Mouse (Mus musculus) layer of hippocampus, adult 2 months (tissue): Measurements from ENCODE around the gene Pclo. TPM values are rescaled to one million over a fixed set of nuclear protein-coding genes. Genes with fewer than 3 reads are reported as not detected.
"Not testable (repeated sequence)": the region's sequence is repeated elsewhere in the genome, so short reads cannot be mapped to it uniquely, and the experiment has no call there.

Source experiments
- DNase-seq, 2 experiments: peaks; one replicate each; pipeline ENCODE4 v3.0.0; 2022; ENCODE audit warnings: low spot score in 2 of 2
- H3K27ac ChIP-seq: fragments of 200-600 bp; 2 replicates; pipeline ENCODE4 v1.8.1; 2022
- H3K4me3 ChIP-seq: fragments of 200-600 bp; 2 replicates; pipeline ENCODE4 v1.8.1; 2022; ENCODE audit warnings: mild to moderate bottlenecking
- CTCF ChIP-seq: fragments of 200-600 bp; conservative IDR thresholded peaks from 2 replicates; pipeline ENCODE4 v1.8.1; 2022; ENCODE audit warnings: antibody characterized with exemption, mild to moderate bottlenecking, moderate library complexity
- total RNA-seq, 2 experiments: library from RNA; stranded (reverse); gene quantifications; 2 replicates each; pipeline ENCODE4 v1.2.3; 2021

The Pclo gene
- total RNA-seq, 2 experiments from 2014 or later, result 122 to 143 TPM

DNA sequence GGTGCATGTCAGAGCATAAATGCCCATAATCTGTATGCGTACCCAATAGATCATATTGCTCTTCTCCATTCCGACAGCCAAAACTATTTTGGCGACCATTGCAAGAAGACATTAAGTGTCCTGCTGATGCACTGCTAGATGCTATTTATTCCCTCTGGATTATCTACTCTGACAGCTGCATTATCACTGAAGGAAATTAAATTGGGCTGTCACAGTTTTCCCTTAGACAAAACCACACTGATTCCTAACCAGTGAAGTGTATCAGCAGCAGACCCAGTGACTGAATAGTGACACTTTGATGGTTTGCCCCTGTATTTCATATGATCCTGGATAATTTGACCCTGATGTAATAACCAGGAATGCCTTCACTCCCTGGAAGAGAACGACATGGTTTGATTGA is 192.6 kb downstream of the Pclo start:
- TF ChIP-seq CTCF, result no peak
- H3K4me3 ChIP-seq, result no peak overlapping the region
- no peak overlapping the region for H3K27ac ChIP-seq
- no peak for DNase-seq

DNA sequence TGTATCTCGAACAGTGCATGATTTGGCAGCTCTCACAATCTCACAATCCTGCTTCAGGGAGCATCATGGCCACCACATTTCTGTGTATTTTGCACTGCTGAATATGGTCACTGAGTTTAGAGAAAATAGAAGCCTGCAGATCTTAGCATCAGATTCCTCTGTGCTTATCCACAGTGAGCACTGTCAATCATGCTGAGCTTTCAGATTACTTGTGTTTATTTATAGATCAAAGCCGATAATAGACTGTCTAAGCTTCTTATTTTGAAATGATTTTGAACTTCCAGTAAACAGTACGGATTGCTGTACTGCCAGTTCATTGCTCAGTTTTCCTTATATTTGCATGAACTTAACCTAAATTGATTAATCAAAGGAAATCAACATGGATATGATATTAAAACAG is 208.9 kb downstream of the Pclo start:
- TF ChIP-seq CTCF, result no peak
- DNase-seq, result no peak

DNA sequence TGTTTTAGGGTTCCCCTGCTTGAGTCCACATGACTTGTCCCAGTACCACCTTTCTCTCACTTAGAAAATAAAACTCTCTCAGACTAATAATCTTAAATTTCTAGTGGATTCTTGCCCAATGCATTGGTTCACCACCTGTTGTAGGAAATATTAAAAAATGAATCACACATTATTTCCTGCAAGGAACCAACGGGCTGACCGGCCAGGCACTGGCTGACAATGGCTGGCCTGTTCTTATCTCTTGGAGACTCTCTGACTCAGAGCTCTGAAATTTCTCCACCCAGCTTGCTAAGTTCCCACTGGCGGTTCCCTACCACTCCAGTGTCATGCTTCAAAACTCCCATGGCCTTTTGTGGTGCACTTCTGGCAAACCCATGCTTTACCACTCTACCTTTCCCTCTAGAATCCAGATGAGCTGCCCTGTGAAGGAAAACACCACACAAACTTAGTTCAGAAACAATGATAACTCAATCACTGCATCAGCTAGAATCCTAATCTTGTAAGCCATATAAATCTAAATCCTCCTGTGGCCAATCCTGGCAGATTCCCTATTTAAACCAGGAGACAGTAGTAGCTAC is 214.0 kb downstream of the Pclo start:
- DNase-seq, result no peak
- Histone ChIP-seq H3K27ac (no peak overlapping the region), H3K4me3 (no peak overlapping the region)
- TF ChIP-seq CTCF, result no peak

More for the DNA sequence above, 208.9 kb downstream of the Pclo start:
- no peak overlapping the region for H3K4me3 ChIP-seq
- H3K27ac ChIP-seq, result no peak overlapping the region

DNA sequence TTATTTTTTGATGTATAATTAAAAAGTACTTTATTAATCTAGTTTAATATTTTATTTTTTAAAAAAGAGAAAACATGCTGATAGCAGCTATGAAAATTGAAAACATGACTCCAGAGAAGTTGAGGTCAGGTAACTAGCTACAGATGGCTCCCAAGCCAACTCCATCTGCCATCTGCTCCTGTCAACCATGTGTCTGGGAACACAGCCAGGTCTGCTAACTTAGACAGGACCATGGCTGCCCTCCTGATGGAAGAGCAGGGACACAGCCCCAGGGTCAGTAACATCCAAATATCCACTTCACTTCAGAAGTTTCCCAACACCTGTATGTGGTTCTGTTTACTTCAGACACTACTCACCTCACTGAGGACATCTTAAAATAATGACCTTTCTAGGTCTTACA is 236.2 kb downstream of the Pclo start:
- H3K27ac ChIP-seq, result no peak overlapping the region
- DNase-seq, result no peak
- TF ChIP-seq CTCF, result no peak
- H3K4me3 ChIP-seq, result no peak overlapping the region

DNA sequence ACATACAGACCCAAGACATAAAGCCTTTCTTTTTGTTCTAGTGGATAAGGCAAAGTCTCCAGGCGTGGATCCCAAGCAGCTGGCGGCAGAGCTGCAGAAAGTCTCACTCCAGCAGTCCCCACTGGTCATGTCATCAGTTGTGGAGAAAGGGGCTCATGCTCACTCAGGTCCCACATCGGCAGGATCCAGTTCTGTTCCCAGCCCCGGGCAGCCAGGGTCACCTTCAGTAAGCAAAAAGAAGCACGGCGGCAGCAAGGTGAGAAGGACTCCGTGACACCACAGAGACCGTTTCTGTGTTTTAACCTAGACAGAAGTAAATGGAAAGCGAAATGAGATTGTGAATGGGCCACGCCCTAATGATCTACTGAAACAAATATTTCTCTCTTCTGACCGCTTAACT is 252.0 kb downstream of the Pclo start:
- no peak for TF ChIP-seq CTCF
- DNase-seq, result no peak
- no peak overlapping the region for H3K27ac ChIP-seq
- H3K4me3 ChIP-seq, result no peak overlapping the region

DNA sequence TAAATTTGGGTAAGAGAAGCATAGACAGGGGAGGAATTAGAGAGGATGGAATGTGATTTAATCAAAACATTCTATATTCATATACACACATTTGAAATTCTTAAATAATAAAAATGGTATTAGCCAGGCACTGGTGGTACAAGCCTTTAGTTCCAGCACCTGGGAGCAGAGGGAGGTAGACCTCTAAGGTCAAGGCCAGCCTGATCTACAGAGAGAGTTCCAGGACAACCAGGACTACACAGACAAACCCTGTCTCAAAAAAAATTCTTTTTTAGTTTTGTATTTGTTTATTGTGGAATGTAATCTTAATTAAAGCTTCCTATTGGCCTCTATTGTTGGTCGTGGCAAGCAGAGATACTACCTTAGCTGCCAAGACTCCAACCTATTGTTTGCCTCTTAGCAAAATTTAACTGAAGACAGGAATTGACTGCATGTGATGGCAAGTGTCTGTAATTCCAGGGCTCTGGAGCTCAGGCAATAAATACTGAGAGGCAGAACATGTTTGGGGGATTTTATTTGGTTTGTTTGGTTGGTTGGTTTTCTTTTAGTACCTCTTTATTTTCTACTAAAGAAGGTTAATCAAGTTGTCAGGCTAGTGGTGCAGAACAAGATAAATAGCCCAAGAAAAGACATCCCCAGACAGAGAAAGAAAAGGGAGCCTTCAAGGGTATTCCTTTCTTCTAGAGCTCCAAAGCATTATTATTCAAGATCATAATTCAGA is 267.8 kb downstream of the Pclo start:
- no peak for DNase-seq
- Histone ChIP-seq H3K27ac (no peak overlapping the region), H3K4me3 (no peak overlapping the region)
- TF ChIP-seq CTCF, result no peak

DNA sequence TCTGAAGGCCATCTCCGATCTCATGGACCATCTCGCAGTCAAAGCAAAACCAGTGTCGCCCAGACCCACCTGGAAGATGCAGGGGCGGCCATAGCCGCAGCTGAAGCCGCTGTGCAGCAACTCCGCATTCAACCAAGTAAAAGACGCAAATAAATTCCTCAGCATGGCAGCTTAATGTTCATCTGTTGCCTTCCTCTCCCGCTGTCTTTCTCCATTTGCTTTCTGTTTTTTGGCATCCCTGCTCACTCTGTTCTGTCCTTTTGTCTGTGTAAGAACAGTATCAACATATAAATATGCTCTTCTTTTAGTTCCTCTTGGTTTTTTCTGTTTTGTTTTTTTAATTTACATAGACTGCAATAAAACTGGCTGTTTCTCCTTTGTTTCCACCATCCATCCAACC is 279.2 kb downstream of the Pclo start:
- Histone ChIP-seq H3K27ac (peak overlapping the region; percentile 61; the same call in 1 of the 2 replicates), H3K4me3 (no peak overlapping the region)
- no peak for TF ChIP-seq CTCF
- DNase-seq, result peak in 1 of 2 experiments; percentile 14

DNA sequence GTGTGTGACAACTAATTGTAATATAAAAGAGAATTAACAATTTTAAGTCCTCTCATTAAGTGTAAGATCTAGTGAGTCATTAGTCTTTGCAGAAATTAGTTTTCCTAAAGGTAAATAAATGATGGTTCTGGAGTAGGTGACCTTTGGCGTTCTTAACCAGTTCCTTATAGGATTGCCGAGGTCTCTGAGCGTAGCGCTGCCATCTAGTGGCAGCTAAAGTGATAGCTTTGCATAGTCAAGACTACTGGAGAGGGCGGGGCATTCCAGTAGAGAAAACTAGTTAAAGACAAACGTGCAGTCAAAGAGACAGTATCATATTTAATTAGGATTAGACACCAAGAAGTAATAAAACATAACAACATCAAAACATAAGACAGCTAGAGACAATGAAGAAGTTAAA is 292.4 kb downstream of the Pclo start:
- no peak overlapping the region for H3K4me3 ChIP-seq
- peak in 1 of 2 experiments; percentile 53 for DNase-seq
- H3K27ac ChIP-seq, result no peak overlapping the region
- peak; percentile 89 for TF ChIP-seq CTCF

DNA sequence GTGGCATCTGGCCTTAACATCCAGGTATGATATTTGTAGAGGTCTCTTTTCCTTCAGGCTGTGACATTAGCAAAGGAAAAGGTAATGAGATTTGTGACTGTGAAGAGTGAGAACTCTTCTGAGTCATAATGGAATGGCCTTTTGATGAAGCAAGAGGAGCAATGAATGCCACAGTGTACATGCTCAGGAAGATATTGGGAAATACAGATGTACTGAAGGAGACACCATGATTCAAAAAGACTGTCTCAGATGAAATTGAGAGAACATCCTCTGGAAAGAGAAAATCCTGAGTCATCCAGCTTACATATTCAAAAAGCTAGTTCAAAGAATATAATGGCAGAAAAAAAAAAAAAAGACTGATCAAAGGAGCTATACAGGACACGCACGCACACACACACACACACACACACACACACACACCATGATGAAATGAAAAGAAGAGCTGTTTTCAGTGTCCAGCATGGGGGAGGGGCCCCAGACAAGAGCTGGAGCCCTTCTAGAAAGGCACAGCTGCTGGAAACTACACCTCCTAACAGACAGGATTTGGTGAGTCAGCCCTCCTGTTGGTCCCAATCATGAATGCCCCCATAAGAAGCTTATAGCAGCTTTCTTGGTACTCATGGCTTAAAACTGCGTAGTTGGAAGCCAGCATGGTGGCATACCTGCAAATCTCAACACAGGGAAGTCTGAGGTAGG is 318.6 kb downstream of the Pclo start:
- Histone ChIP-seq H3K27ac (peak overlapping the region; percentile 81), H3K4me3 (no peak overlapping the region)
- TF ChIP-seq CTCF, result no peak
- DNase-seq, result peak; percentile 16 to 20

DNA sequence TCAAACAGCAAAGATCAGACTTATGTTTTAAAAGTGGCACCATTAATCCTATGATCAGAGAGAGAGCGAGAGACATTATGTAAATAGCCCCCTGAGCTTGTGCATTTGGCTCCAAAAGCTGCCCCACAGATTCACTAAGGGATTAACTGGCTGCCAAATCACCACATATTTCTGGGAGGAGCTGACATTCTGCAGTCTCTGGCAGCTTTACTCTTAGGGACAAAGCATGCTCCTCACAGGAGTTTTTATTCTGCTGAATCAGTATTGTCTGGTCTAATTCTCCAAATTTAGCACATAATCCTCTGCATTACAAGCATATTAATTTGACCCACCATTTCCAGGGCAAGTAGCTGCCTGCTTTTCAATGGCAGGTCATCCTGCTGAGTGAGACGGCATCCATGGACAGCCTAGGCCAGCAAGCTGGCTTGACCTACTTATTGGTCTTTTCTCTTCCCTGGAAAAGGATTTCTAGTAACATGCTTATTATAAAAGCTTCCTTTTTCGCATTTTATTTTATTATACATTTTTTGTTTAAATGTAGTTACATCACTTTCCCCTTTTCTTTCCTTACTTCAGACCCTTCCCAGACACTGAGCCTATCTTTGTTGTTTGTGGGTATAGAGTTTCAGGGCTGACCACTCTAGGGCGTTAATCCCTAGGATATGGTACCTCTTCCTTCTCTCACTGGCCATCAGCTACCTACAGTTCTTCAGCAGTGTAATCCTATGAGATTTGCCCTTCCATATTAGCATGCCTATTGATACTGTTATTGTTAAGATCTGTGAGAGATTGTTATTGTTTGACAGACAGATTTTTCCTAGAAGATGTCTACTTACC is 319.7 kb downstream of the Pclo start:
- TF ChIP-seq CTCF, result no peak
- DNase-seq, result peak; percentile 24 to 51
- H3K4me3 ChIP-seq, result no peak overlapping the region
- H3K27ac ChIP-seq, result peak overlapping the region; percentile 81

DNA sequence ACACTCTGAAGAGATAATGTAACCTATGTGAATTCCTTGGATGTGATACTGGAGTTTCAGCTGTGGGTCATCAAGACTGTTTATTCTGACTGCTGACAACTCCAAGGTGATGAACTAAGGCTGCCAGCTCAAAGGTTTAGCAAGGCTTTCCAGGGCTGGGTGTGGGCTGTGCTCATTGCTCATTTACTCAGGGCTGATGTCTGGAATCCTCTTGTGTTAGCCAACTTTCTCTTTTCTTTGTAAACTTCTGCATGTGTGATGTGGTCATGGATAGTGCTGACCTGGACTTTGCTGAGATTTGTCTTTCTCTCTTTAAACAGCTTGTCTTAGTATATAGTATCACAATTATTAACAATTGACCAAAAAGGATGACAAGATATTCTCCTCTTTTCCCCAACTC is 338.9 kb downstream of the Pclo start:
- Histone ChIP-seq H3K27ac (no peak overlapping the region), H3K4me3 (no peak overlapping the region)
- TF ChIP-seq CTCF, result no peak
- DNase-seq, result no peak

DNA sequence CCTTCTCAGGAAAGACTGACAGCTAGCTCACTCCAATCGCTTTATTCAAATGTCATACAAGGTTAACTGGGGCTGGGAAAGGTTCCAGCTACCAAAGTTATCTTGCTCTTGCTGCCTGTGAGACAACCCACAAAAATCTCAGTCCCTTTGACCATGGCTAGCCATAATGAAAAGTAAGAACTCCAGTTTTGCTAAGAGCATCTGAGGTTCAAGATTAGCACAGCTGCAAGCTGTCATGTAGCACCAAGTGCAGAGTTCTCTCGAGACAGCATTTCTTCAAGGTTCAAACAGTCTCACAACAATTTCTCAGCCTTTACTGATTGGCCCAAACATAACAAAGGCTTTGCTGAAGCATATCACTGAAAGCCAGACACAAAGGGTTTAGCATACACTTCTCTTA is 370.6 kb downstream of the Pclo start:
- H3K27ac ChIP-seq, H3K4me3 ChIP-seq: not testable (repeated sequence)

DNA sequence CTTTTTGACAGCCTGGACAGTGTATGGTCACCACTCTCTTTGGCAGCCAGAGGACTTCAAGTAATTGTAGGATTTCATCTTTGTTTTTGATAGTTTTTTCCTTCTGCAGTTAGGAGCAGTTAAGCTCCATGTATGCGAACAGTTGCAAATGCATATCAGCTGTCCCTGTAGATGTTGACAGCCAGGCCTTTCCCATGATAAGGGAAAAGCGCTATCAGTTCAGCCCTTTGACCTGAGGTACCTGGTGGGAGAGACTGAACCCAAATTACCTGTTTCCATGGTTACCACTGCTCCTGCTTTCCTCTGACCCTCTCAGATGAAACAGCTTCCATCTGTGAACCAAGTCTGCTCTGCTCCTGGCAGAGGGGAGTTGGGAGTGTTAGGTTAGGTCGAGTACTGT is 377.5 kb downstream of the Pclo start:
- DNase-seq, result no peak
- TF ChIP-seq CTCF, result no peak

More for the DNA sequence above, 370.6 kb downstream of the Pclo start:
- DNase-seq, result not testable (repeated sequence)

More for the DNA sequence above, 377.5 kb downstream of the Pclo start:
- no peak overlapping the region for H3K27ac ChIP-seq
- H3K4me3 ChIP-seq, result no peak overlapping the region
